In the genomic region with DNA sequence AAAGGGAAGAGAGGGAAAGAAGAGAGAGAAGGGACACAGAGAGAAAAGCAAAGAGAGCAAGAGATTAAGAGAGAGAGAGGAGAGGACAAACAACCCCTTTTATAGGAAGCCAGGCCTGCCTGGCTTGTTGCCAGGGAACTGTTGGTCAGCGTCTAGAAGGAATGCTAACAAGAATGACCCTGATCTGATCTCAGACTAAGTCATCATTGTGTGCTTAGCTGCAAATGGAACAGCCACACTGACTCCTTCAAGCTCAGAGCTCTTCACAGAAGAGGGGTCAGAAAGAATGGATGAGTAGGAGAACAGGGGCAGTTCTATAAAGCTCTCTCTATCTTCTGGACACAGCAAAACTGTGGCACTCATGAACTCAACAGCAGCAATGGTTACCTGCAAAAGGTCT, we compare ENCODE assay signal across 12 mouse cellular contexts.
A peak's percentile ranks its signal among the peaks of the same experiment; 100 is the strongest.
DNase-seq lines count a peak whose midpoint lies in the region; ATAC-seq lines count a peak whose summit lies in the region.
"Had no signal": no experiment of that assay in that cellular context is flagged by ENCODE, and none has a peak within 500 bp of the region (broad histone marks: within the 10 kb centered on the region; RNA-seq: fewer than 3 reads in every experiment).

No protein-coding gene starts in this region.

- intact Hi-C loops in heart, postnatal 36 days (cut with DNase I) = no loop called here

- 0 out of 2 replicates have a peak, but pooled peaks have one; percentile 31 for ATAC-seq in heart, embryonic 11.5 days (replicated peaks; ENCODE audit: insufficient number of reproducible peaks, low FRiP score, low TSS enrichment)
- peak; percentile 63; the same call in 1 of the 2 replicates for ATAC-seq in stomach, embryonic 14.5 days (ENCODE audit: insufficient number of reproducible peaks, insufficient read depth, low FRiP score, low read depth)

- no peaks in the 10 kb centered on the region for H3K36me3 ChIP-seq in heart, embryonic 11.5 days (ENCODE audit: control insufficient read depth, insufficient read depth, low read length)
- H3K36me3 ChIP-seq in stomach, embryonic 14.5 days (ENCODE audit: control insufficient read depth, insufficient read depth, low read length) = no peaks in the 10 kb centered on the region
- H3K36me3 ChIP-seq: heart, embryonic 13.5 days; neural tube, embryonic 15.5 days had no signal

- no peak overlapping the region for H3K4me3 ChIP-seq in heart, embryonic 11.5 days (ENCODE audit: low read depth, low read length)
- no peak overlapping the region for H3K4me3 ChIP-seq in stomach, embryonic 14.5 days (ENCODE audit: low read depth, low read length)
- H3K4me3 ChIP-seq: heart, embryonic 13.5 days; neural tube, embryonic 15.5 days had no signal

- 19% methylated on average over 1 of the region's 1 CpGs for WGBS in heart, embryonic 11.5 days (ENCODE audit: insufficient replicate concordance)
- 5% methylated on average over 1 of the region's 1 CpGs for WGBS in stomach, embryonic 14.5 days

- H3K27me3 ChIP-seq in heart, embryonic 11.5 days (ENCODE audit: control insufficient read depth, insufficient read depth, low read length) = no peaks in the 10 kb centered on the region
- no peaks in the 10 kb centered on the region for H3K27me3 ChIP-seq in stomach, embryonic 14.5 days (ENCODE audit: control insufficient read depth, insufficient read depth, low read length)
- H3K27me3 ChIP-seq: CH12.LX; heart, embryonic 13.5 days; neural tube, embryonic 15.5 days had no signal

- H3K27ac ChIP-seq in heart, embryonic 11.5 days (ENCODE audit: low read depth, low read length) = no peak overlapping the region
- H3K27ac ChIP-seq in stomach, embryonic 14.5 days (ENCODE audit: low read length) = no peak overlapping the region
- H3K27ac ChIP-seq: heart, embryonic 13.5 days; neural tube, embryonic 15.5 days had no signal

- no peaks in the 10 kb centered on the region for H3K9me3 ChIP-seq in heart, embryonic 11.5 days (replicated peaks; ENCODE audit: control insufficient read depth, low read length)
- no peaks in the 10 kb centered on the region for H3K9me3 ChIP-seq in stomach, embryonic 14.5 days (ENCODE audit: control insufficient read depth, low read depth, low read length)
- H3K9me3 ChIP-seq: heart, embryonic 13.5 days; neural tube, embryonic 15.5 days had no signal

- H3K4me2 ChIP-seq in heart, embryonic 11.5 days = no peak overlapping the region
- no peak overlapping the region for H3K4me2 ChIP-seq in stomach, embryonic 14.5 days (replicated peaks; ENCODE audit: low read depth, low read length)
- H3K4me2 ChIP-seq: heart, embryonic 13.5 days; neural tube, embryonic 15.5 days had no signal

- no peak overlapping the region for H3K9ac ChIP-seq in heart, embryonic 11.5 days (ENCODE audit: low read depth, low read length)
- H3K9ac ChIP-seq in stomach, embryonic 14.5 days (replicated peaks; ENCODE audit: low read depth, low read length) = no peak overlapping the region
- H3K9ac ChIP-seq: heart, embryonic 13.5 days; neural tube, embryonic 15.5 days had no signal

- no peak for DNase-seq in heart, postnatal 36 days
- peak; percentile 11 for DNase-seq in lung, postnatal 10 days
- no peak for DNase-seq in lung, postnatal 25 days (ENCODE audit: low spot score)
- peak; percentile 49 for DNase-seq in adrenal gland, adult 8-10 months
- no peak for DNase-seq in neural tube, embryonic 10.5 days (ENCODE audit: extremely low spot score, low spot score)
- no peak for DNase-seq in ovary, postnatal 10 days (ENCODE audit: low spot score)
- DNase-seq: cerebellum, adult 11 months had no signal

- no peaks in the 10 kb centered on the region for H3K4me1 ChIP-seq in heart, embryonic 11.5 days (ENCODE audit: control insufficient read depth, insufficient read depth, low read length)
- H3K4me1 ChIP-seq in stomach, embryonic 14.5 days (ENCODE audit: control insufficient read depth, insufficient read depth, low read length) = no peaks in the 10 kb centered on the region
- H3K4me1 ChIP-seq: neural tube, embryonic 15.5 days had no signal

Comparison
In these comparisons a context has a peak if more than half of its experiments do, and no peak if none do; other contexts are left out.
1. DNase-seq: peak in lung, postnatal 10 days (single experiment) and adrenal gland, adult 8-10 months (single experiment); none in heart, postnatal 36 days (0 of 2), lung, postnatal 25 days (single experiment), neural tube, embryonic 10.5 days (single experiment) and ovary, postnatal 10 days (single experiment).